Mouse (Mus musculus) CH12.LX (cell line): ENCODE data around the gene Sult5a1. TPM values are rescaled to one million over a fixed set of nuclear protein-coding genes. Genes with fewer than 3 reads are reported as not detected.

ENCODE experiments used
- DNase-seq: peaks from one replicate; pipeline ENCODE4 v3.0.0-alpha.2; 2013; ENCODE audit errors: extremely low read depth
- H3K27ac ChIP-seq: 2 replicates; pipeline ENCODE4 v1.5.1; 2012; ENCODE audit warnings: low read depth, mild to moderate bottlenecking, control low read depth, moderate library complexity; ENCODE audit not compliant: insufficient read depth
- H3K27me3 ChIP-seq: replicated peaks from 2 replicates; pipeline ENCODE3; 2012; ENCODE audit warnings: inconsistent platforms
- H3K36me3 ChIP-seq, 2 experiments: replicated peaks in 1 of 2; 2 replicates each; pipeline versions ENCODE3 to v1.6.1; 2012; ENCODE audit warnings: inconsistent platforms in 1 of 2, low read length in 1 of 2, mild to moderate bottlenecking in 1 of 2, mixed read lengths in 1 of 2, moderate library complexity in 1 of 2; ENCODE audit not compliant: control insufficient read depth in 1 of 2, insufficient read depth in 1 of 2
- H3K4me1 ChIP-seq, 2 experiments: 2 replicates each; pipeline ENCODE4 v1.6.1; 2012; ENCODE audit warnings: inconsistent platforms in 1 of 2, moderate library complexity in 1 of 2; ENCODE audit not compliant: insufficient read depth in 2 of 2, control insufficient read depth in 1 of 2
- H3K4me2 ChIP-seq: 2 replicates; pipeline ENCODE4 v1.6.1; 2012; ENCODE audit warnings: low read depth, mild to moderate bottlenecking, control low read depth; ENCODE audit not compliant: poor library complexity, insufficient read depth, severe bottlenecking
- H3K4me3 ChIP-seq, 3 experiments: fragments of 150-350 bp in 1 of 3; sonication (generic) in 1 of 3; replicated peaks in 1 of 3; 2 replicates each; pipeline versions ENCODE3 to v1.5.1; 2011 to 2012; ENCODE audit warnings: low read depth in 2 of 3, low read length in 2 of 3, mild to moderate bottlenecking in 2 of 3, moderate library complexity in 2 of 3, control low read depth in 1 of 3, improper control_type of control experiment in 1 of 3, inconsistent platforms in 1 of 3, mixed read lengths in 1 of 3; ENCODE audit not compliant: poor library complexity in 1 of 3
- H3K79me2 ChIP-seq: replicated peaks from 2 replicates; pipeline ENCODE4 v1.6.1; 2012; ENCODE audit warnings: mild to moderate bottlenecking, moderate library complexity; ENCODE audit not compliant: control insufficient read depth, poor library complexity, insufficient read depth, severe bottlenecking; ENCODE audit errors: extremely low read depth
- H3K9ac ChIP-seq: 2 replicates; pipeline ENCODE4 v1.6.1; 2012; ENCODE audit warnings: low read depth, mild to moderate bottlenecking, control low read depth, moderate library complexity; ENCODE audit not compliant: insufficient read depth
- H3K9me3 ChIP-seq: replicated peaks from 2 replicates; pipeline ENCODE3; 2012; ENCODE audit warnings: low read length, inconsistent platforms, mixed read lengths
- CTCF ChIP-seq, 2 experiments: IDR thresholded peaks in 1 of 2; conservative IDR thresholded peaks in 1 of 2; 2 replicates each; pipeline ENCODE4 v1.5.1; 2011 to 2012; ENCODE audit warnings: low read depth in 2 of 2, low read length in 2 of 2, improper control_type of control experiment in 1 of 2, inconsistent platforms in 1 of 2, mild to moderate bottlenecking in 1 of 2, moderate library complexity in 1 of 2
- GABPA ChIP-seq: IDR thresholded peaks from 2 replicates; pipeline ENCODE4 v1.6.1; 2012; ENCODE audit warnings: low read depth, low read length, improper control_type of control experiment, inconsistent platforms; ENCODE audit not compliant: insufficient replicate concordance
- JUND ChIP-seq: conservative IDR thresholded peaks from 2 replicates; pipeline ENCODE4 v1.6.1; 2011; ENCODE audit warnings: low read depth, low read length, improper control_type of control experiment
- MAX ChIP-seq: IDR thresholded peaks from 2 replicates; pipeline ENCODE4 v1.6.1; 2011; ENCODE audit warnings: low read length, improper control_type of control experiment
- MAZ ChIP-seq: IDR thresholded peaks from 2 replicates; pipeline ENCODE4 v1.6.1; 2012; ENCODE audit warnings: low read depth, mild to moderate bottlenecking, inconsistent platforms, low read length, improper control_type of control experiment, moderate library complexity
- MXI1 ChIP-seq: IDR thresholded peaks from 2 replicates; pipeline ENCODE4 v1.6.1; 2011; ENCODE audit warnings: mild to moderate bottlenecking, low read depth, low read length, improper control_type of control experiment
- MYC ChIP-seq: IDR thresholded peaks from 2 replicates; pipeline ENCODE4 v1.6.1; 2011; ENCODE audit warnings: low read depth, mild to moderate bottlenecking, improper control_type of control experiment, low read length
- NELFE ChIP-seq: IDR thresholded peaks from 2 replicates; pipeline ENCODE4 v1.6.1; 2011; ENCODE audit warnings: low read depth, low read length, improper control_type of control experiment
- NRF1 ChIP-seq: IDR thresholded peaks from 2 replicates; pipeline ENCODE4 v1.6.1; 2014; ENCODE audit warnings: low read depth, mild to moderate bottlenecking, inconsistent platforms, low read length, improper control_type of control experiment, moderate library complexity
- PAX5 ChIP-seq: IDR thresholded peaks from 2 replicates; pipeline ENCODE4 v1.6.1; 2012; ENCODE audit warnings: low read length, inconsistent platforms, mixed read lengths
- RAD21 ChIP-seq: IDR thresholded peaks from 2 replicates; pipeline ENCODE4 v1.6.1; 2011; ENCODE audit warnings: low read depth, mild to moderate bottlenecking, low read length, improper control_type of control experiment, moderate library complexity
- SMC3 ChIP-seq: IDR thresholded peaks from 2 replicates; pipeline ENCODE4 v1.6.1; 2011; ENCODE audit warnings: low read depth, low read length, improper control_type of control experiment
- UBTF ChIP-seq: IDR thresholded peaks from 2 replicates; pipeline ENCODE4 v1.6.1; 2012; ENCODE audit warnings: low read depth, mild to moderate bottlenecking, inconsistent platforms, low read length, improper control_type of control experiment, moderate library complexity
- USF1 ChIP-seq: IDR thresholded peaks from 2 replicates; pipeline ENCODE4 v1.6.1; 2014; ENCODE audit warnings: low read depth, mild to moderate bottlenecking, inconsistent platforms, low read length, improper control_type of control experiment
- ZC3H11A ChIP-seq: IDR thresholded peaks from 2 replicates; pipeline ENCODE4 v1.6.1; 2012; ENCODE audit warnings: low read depth, mild to moderate bottlenecking, inconsistent platforms, low read length, improper control_type of control experiment
- ZKSCAN1 ChIP-seq: IDR thresholded peaks from 2 replicates; pipeline ENCODE4 v1.6.1; 2012; ENCODE audit warnings: low read depth, inconsistent platforms, low read length, improper control_type of control experiment, borderline replicate concordance
- ZMIZ1 ChIP-seq: IDR thresholded peaks from 2 replicates; pipeline ENCODE4 v1.6.1; 2012; ENCODE audit warnings: low read depth, mild to moderate bottlenecking, inconsistent platforms, low read length, improper control_type of control experiment
- ZNF384 ChIP-seq: IDR thresholded peaks from 2 replicates; pipeline ENCODE4 v1.6.1; 2012; ENCODE audit warnings: low read depth, low read length, improper control_type of control experiment, inconsistent platforms
- dilution Hi-C: fragments of 300-500 bp; cut with MboI; formaldehyde crosslinking; loops from 2 replicates; pipeline ENCODE4 v1.14.3; 2020; ENCODE audit warnings: low sequenced_read_pairs; ENCODE audit not compliant: extremely low pct_unique_long_range_greater_than_20kb, extremely low pct_ligation_motif_present
- in situ Hi-C: fragments of 300-500 bp; cut with MboI; formaldehyde crosslinking; loops from 3 replicates; pipeline ENCODE4 v1.14.3; 2019; ENCODE audit warnings: low sequenced_read_pairs, low pct_ligation_motif_present, low pct_unique_long_range_greater_than_20kb, mixed read lengths
- polyA plus RNA-seq: library from polyadenylated mRNA; unstranded; fragments of >175 nt; gene quantifications from 2 replicates; pipeline ENCODE4 v1.2.1, GENCODE M21; 2012; ENCODE audit warnings: low read depth; ENCODE audit not compliant: insufficient read length
- total RNA-seq, 2 experiments: library from RNA; depleted of rRNA; stranded (reverse); fragments of 300-350 nt in 1 of 2; fragments of >200 nt in 1 of 2; gene quantifications; 2 replicates each; pipeline ENCODE4 v1.2.3; 2012 to 2014

Gene Sult5a1
- total RNA-seq (2012; rRNA removed), result 0.25 and 0.68 TPM in 2 replicates
- total RNA-seq (2014; rRNA removed), result not detected in 2 replicates
- polyA plus RNA-seq, result not detected in 2 replicates

DNA sequence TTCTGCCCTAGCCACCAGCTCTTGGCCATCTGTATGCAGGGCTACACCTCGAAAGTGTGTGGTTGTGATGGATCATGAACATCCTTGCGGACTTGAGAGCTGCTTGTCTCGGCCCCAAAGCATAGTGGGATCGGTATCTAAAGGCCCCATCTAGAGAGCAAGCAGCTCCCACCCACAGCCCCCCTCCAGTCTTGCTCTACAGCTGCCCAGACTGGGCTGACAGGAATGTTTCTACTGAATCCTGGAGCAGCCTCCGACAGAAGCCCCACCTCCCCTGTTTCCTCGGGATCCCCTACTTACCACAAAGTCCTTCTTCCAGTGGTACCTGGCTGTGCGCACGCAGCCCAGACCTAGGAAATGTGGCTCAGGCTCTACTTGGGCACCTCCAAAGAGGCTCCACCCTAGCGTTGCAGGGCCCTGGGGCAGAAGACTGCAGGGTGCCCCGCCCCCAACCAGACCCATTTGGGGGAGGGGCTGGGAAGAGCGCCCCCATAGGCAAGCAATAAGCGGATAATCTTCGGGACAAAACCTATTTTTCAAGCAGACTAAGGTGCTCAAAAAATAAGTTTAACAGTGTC, at the start of gene Sult5a1:
TSS of gene Sult5a1 (minus strand) at position 428 of the 578 bp plus-strand sequence.
- in situ Hi-C loops (loop anchor here (5.0 kb wide), 1 partner anchor 34 kb away; no protein-coding TSS in a partner anchor), dilution Hi-C loops (no loop called here)
- Histone ChIP-seq H3K9ac (no peak within 1 kb of the TSS), H3K27me3 (peaks cover 27% of the 10 kb centered on the region), H3K36me3 (no peaks in the 10 kb centered on the region), H3K27ac (no peak within 1 kb of the TSS), H3K79me2 (no peaks in the 10 kb centered on the region), H3K4me3 (no peak within 1 kb of the TSS), H3K9me3 (no peaks in the 10 kb centered on the region), H3K4me2 (no peak within 1 kb of the TSS), H3K4me1 (peaks cover 0 to 3% of the 10 kb centered on the region in 2 experiments; a peak in 1 of 4 replicates)
- TF ChIP-seq ZNF384 (no peak), GABPA (no peak), PAX5 (no peak), MXI1 (no peak)
- no peak for DNase-seq

GRCm38 (mm10) chr8:123203571-123203970, 45.5 kb upstream of the Sult5a1 start:
- no peak for DNase-seq
- Histone ChIP-seq H3K79me2 (no peaks in the 10 kb centered on the region), H3K4me2 (no peak overlapping the region), H3K9ac (no peak overlapping the region), H3K27ac (no peak overlapping the region), H3K4me1 (0 out of 4 replicates have a peak, but pooled peaks cover 0 to 3% of the 10 kb centered on the region in 2 experiments), H3K36me3 (peaks cover 38 to 49% of the 10 kb centered on the region in 2 experiments), H3K27me3 (peaks cover 21% of the 10 kb centered on the region), H3K4me3 (no peak overlapping the region), H3K9me3 (no peaks in the 10 kb centered on the region)
- in situ Hi-C loops (no loop called here), dilution Hi-C loops (no loop called here)
- TF ChIP-seq UBTF (no peak), RAD21 (no peak), ZMIZ1 (no peak), MAX (no peak), MAZ (no peak), JUND (no peak), NRF1 (no peak)

DNA sequence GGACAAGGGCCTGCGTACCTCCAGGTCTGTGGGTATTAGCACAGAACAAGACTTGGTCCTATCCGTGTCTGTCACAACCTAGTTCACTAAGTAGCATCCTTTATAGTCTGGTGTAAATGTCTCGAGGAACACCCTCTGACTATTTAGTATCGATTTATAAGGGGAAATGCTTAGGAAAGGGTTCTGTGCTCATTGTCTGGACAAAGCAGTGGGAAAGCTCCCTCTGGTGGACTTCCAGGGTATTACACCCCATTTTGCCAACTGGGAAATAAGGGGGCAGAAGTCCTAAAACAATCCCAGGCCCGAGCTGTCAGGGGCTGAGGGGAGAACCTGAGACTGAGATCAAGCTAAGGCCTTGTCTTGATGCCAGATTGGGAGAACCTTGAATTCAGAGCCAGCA, 44.2 kb upstream of the Sult5a1 start:
- no peak overlapping the region for H3K4me3 ChIP-seq
- peaks cover 25 to 36% of the 10 kb centered on the region in 2 experiments for H3K36me3 ChIP-seq
- H3K27me3 ChIP-seq, result peaks cover 31% of the 10 kb centered on the region
- TF ChIP-seq SMC3, result peak; percentile 81
- peak; percentile 19; the same call in 1 of the 2 replicates for TF ChIP-seq ZC3H11A
- peak; percentile 42; the same call in 1 of the 2 replicates for TF ChIP-seq NELFE
- TF ChIP-seq CTCF (conservative IDR thresholded peaks at IDR 0.05 in 1 of 2, IDR thresholded peaks at IDR 0.05 in 1 of 2; ENCODE audit: low read depth in 2 of 2, low read length in 2 of 2), result peak; percentile 90 to 99
- TF ChIP-seq RAD21, result peak; percentile 80
- no peak for TF ChIP-seq MYC
- no peak for TF ChIP-seq ZKSCAN1
- TF ChIP-seq USF1, result no peak
- dilution Hi-C loops, result no loop called here
- no peaks in the 10 kb centered on the region for H3K9me3 ChIP-seq
- no peaks in the 10 kb centered on the region for H3K79me2 ChIP-seq
- no peak overlapping the region for H3K27ac ChIP-seq
- in situ Hi-C loops, result no loop called here
- H3K4me1 ChIP-seq, result 0 out of 4 replicates have a peak, but pooled peaks cover 0 to 3% of the 10 kb centered on the region in 2 experiments
- no peak overlapping the region for H3K4me2 ChIP-seq
- peak; percentile 60 for DNase-seq
- H3K9ac ChIP-seq, result no peak overlapping the region
